Mouse (Mus musculus) c-Kit-positive CD71-positive TER-119-negative erythroid progenitor cells, embryonic 14.5 days (primary cell): Measurements from ENCODE around the gene Bora.

ENCODE experiments used
- DNase-seq: peaks from one replicate; pipeline ENCODE4 v3.0.0-alpha.2; 2013; ENCODE audit warnings: low read depth

Gene Bora

GRCm38 (mm10) chr14:99063091-99063490 lies 17.1 kb downstream of the Bora start:
- no peak for DNase-seq

- no peak for DNase-seq
Measured at GRCm38 (mm10) chr14:99071146-99071545, 25.1 kb downstream of the Bora start.

GRCm38 (mm10) chr14:99088947-99089346 lies 42.9 kb downstream of the Bora start:
- DNase-seq: no peak

- DNase-seq: peak; percentile 98
Measured at GRCm38 (mm10) chr14:99099267-99099966, 53.4 kb downstream of the Bora start, which contains the start of the genes Pibf1 and Dis3. Gene Pibf1, plus strand, starts transcription at chr14:99099424. Gene Dis3, minus strand, starts transcription at chr14:99099770.

GRCm38 (mm10) chr14:99099967-99100587 lies 54.1 kb downstream of the Bora start:
- peak; percentile 19 for DNase-seq

GRCm38 (mm10) chr14:99103050-99103449 lies 57.0 kb downstream of the Bora start:
- no peak for DNase-seq

- DNase-seq: no peak
Measured at GRCm38 (mm10) chr14:99104542-99105123, 58.6 kb downstream of the Bora start.

GRCm38 (mm10) chr14:99106671-99107070 lies 60.6 kb downstream of the Bora start:
- DNase-seq: no peak

- DNase-seq: no peak
Measured at GRCm38 (mm10) chr14:99107631-99108187, 61.7 kb downstream of the Bora start.

- no peak for DNase-seq
Measured at GRCm38 (mm10) chr14:99108762-99109161, 62.7 kb downstream of the Bora start.

- DNase-seq: no peak
Measured at GRCm38 (mm10) chr14:99117576-99117975, 71.6 kb downstream of the Bora start.

- DNase-seq: no peak
Measured at GRCm38 (mm10) chr14:99121584-99122339, 75.7 kb downstream of the Bora start.

- no peak for DNase-seq
Measured at GRCm38 (mm10) chr14:99124076-99124475, 78.1 kb downstream of the Bora start.
